Mouse (Mus musculus) gastrocnemius, postnatal 25 days (tissue): ENCODE data around the gene Actn1. TPM values are rescaled to one million over a fixed set of nuclear protein-coding genes. Genes with fewer than 3 reads are reported as not detected.

Experiments
- DNase-seq: peaks from one replicate; pipeline ENCODE4 v3.0.0; 2022
- total RNA-seq, 2 experiments: library from RNA; stranded (reverse); gene quantifications; 1 replicate in 1 of 2; 2 replicates in 1 of 2; pipeline ENCODE4 v1.2.3; 2021

The Actn1 gene
- total RNA-seq, 2 experiments from 2014 or later = 10.2 to 15.5 TPM

- DNase-seq = no peak
Observed at GRCm38 (mm10) chr12:80226101-80226500, 34.1 kb downstream of the Actn1 start.

- DNase-seq = no peak
Observed at GRCm38 (mm10) chr12:80224241-80224731, 35.9 kb downstream of the Actn1 start.

- DNase-seq = peak; percentile 61
Observed at GRCm38 (mm10) chr12:80223511-80223910, 36.7 kb downstream of the Actn1 start.

- DNase-seq = no peak
Observed at GRCm38 (mm10) chr12:80222473-80222872, 37.7 kb downstream of the Actn1 start.

- DNase-seq = no peak
Observed at GRCm38 (mm10) chr12:80220260-80221038, 39.7 kb downstream of the Actn1 start.

- DNase-seq = no peak
Observed at GRCm38 (mm10) chr12:80218784-80219183, 41.4 kb downstream of the Actn1 start.

- peak; percentile 30 for DNase-seq
Observed at GRCm38 (mm10) chr12:80218045-80218611, 42.0 kb downstream of the Actn1 start.

- DNase-seq = no peak
Observed at GRCm38 (mm10) chr12:80217049-80217448, 43.1 kb downstream of the Actn1 start.

GRCm38 (mm10) chr12:80216258-80216881 is 43.8 kb downstream of the Actn1 start:
- no peak for DNase-seq

- no peak for DNase-seq
Observed at GRCm38 (mm10) chr12:80213810-80214209, 46.4 kb downstream of the Actn1 start.

GRCm38 (mm10) chr12:80213263-80213662 is 46.9 kb downstream of the Actn1 start:
- DNase-seq = no peak

- DNase-seq = no peak
Observed at GRCm38 (mm10) chr12:80210791-80211612, 49.2 kb downstream of the Actn1 start.

- no peak for DNase-seq
Observed at GRCm38 (mm10) chr12:80209914-80210313, 50.3 kb downstream of the Actn1 start.

- DNase-seq = no peak
Observed at GRCm38 (mm10) chr12:80208126-80208820, 51.9 kb downstream of the Actn1 start.

GRCm38 (mm10) chr12:80203284-80203683 is 56.9 kb downstream of the Actn1 start:
- DNase-seq = no peak

GRCm38 (mm10) chr12:80199738-80200137 is 60.4 kb downstream of the Actn1 start:
- no peak for DNase-seq

- DNase-seq = peak; percentile 46
Observed at GRCm38 (mm10) chr12:80198487-80198886, 61.7 kb downstream of the Actn1 start.

GRCm38 (mm10) chr12:80197343-80197742 is 62.8 kb downstream of the Actn1 start:
- no peak for DNase-seq

- DNase-seq = no peak
Observed at GRCm38 (mm10) chr12:80191806-80192205, 68.4 kb downstream of the Actn1 start.

- DNase-seq = no peak
Observed at GRCm38 (mm10) chr12:80191371-80191770, 68.8 kb downstream of the Actn1 start.

GRCm38 (mm10) chr12:80190915-80191314 is 69.3 kb downstream of the Actn1 start:
- DNase-seq = no peak

GRCm38 (mm10) chr12:80184041-80184440 is 76.1 kb downstream of the Actn1 start:
- no peak for DNase-seq
